Mouse (Mus musculus) hindbrain, postnatal 0 days (tissue): ENCODE results near the gene Rora. TPM values are rescaled to one million over a fixed set of nuclear protein-coding genes. Genes with fewer than 3 reads are reported as not detected.
A peak's percentile ranks its signal among the peaks of the same experiment; 100 is the strongest.

Source experiments
- ATAC-seq: fragments of 200-750 bp; cut with Nextera tagmentation; 2 replicates; pipeline ENCODE4 v1.8.0; 2017; ENCODE audit warnings: mild to moderate bottlenecking, moderate TSS enrichment, moderate library complexity
- DNase-seq: peaks from one replicate; pipeline ENCODE4 v3.0.0-alpha.2; 2015; ENCODE audit warnings: low spot score
- H3K27ac ChIP-seq: fragments of 300-500 bp; sonication (generic); 2 replicates; pipeline ENCODE4 v1.5.1; 2014; ENCODE audit warnings: mild to moderate bottlenecking
- H3K27me3 ChIP-seq: fragments of 300-500 bp; sonication (generic); 2 replicates; pipeline ENCODE4 v1.6.1; 2014; ENCODE audit warnings: low read length, mixed read lengths; ENCODE audit not compliant: insufficient read depth
- H3K36me3 ChIP-seq: fragments of 300-500 bp; sonication (generic); 2 replicates; pipeline ENCODE4 v1.6.1; 2014; ENCODE audit warnings: low read length, mixed read lengths; ENCODE audit not compliant: insufficient read depth
- H3K4me1 ChIP-seq: fragments of 300-500 bp; sonication (generic); 2 replicates; pipeline ENCODE4 v1.6.1; 2014; ENCODE audit warnings: antibody characterized with exemption, low read length, mixed read lengths; ENCODE audit not compliant: insufficient read depth
- H3K4me2 ChIP-seq: fragments of 300-500 bp; sonication (generic); 2 replicates; pipeline ENCODE4 v1.6.1; 2014; ENCODE audit warnings: low read depth, mild to moderate bottlenecking, low read length, moderate library complexity, mixed read lengths
- H3K4me3 ChIP-seq: fragments of 300-500 bp; sonication (generic); 2 replicates; pipeline ENCODE4 v1.5.1; 2014; ENCODE audit warnings: low read length
- H3K9ac ChIP-seq: fragments of 300-500 bp; sonication (generic); replicated peaks from 2 replicates; pipeline ENCODE4 v1.6.1; 2014; ENCODE audit warnings: mild to moderate bottlenecking, low read length, moderate library complexity, mixed read lengths
- H3K9me3 ChIP-seq: fragments of 300-500 bp; sonication (generic); 2 replicates; pipeline ENCODE4 v1.6.1; 2016; ENCODE audit warnings: low read length, mixed read lengths
- CTCF ChIP-seq: IDR thresholded peaks from 2 replicates; pipeline ENCODE4 v1.5.1; 2016; ENCODE audit warnings: antibody characterized with exemption, control low read depth, low read depth
- WGBS: fragments of 180-500 bp; shearing (Covaris S2); extraction: QIAGEN DNeasy Blood & Tissue Kit; methylation state at CpG from one replicate; pipeline ENCODE4 v1.1.7; 2014; 5-methylcytosine and 5-hydroxymethylcytosine counted together
- polyA plus RNA-seq: library from polyadenylated mRNA; unstranded; fragments of >200 nt; fragmentation: Nextera tagmentation; extraction: Ambion mirVana; gene quantifications from 2 replicates; pipeline ENCODE4 v1.2.1, GENCODE M21; 2015
- total RNA-seq: library from RNA; depleted of rRNA; stranded (reverse); fragments of >200 nt; gene quantifications from 2 replicates; pipeline ENCODE4 v1.2.3, GENCODE M21; 2014

The Rora gene
- total and polyA plus RNA-seq, 2 experiments from 2014 or later = 27.5 to 59.4 TPM

DNA sequence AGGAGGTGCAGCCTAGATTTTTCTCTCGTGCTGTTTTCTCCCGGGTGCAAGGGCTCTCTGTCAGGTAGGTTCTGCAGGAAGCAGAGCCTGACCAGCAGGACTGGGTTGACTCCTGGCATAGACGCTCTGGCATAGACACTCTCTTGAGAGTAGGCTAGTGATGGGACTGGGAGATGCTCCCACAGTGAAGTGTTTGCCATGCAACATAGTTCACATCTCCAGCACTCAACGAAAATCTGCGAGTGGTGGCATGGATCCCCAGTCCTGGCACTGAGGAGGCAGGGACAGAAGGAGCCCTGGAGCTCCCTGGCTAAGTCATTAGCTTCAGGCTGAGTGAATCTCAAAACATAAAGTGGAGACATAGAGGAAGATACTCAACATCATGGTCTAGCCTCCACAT lies 483.2 kb downstream of the Rora start:
- Histone ChIP-seq H3K4me1 (peaks cover 8% of the 10 kb centered on the region; the same call in 1 of the 2 replicates), H3K27me3 (no peaks in the 10 kb centered on the region), H3K27ac (no peak overlapping the region), H3K4me2 (no peak overlapping the region), H3K36me3 (no peaks in the 10 kb centered on the region), H3K9me3 (no peaks in the 10 kb centered on the region), H3K9ac (no peak overlapping the region), H3K4me3 (no peak overlapping the region)
- TF ChIP-seq CTCF = no peak
- 79% methylated on average over 5 of the region's 5 CpGs for WGBS
- no peak for ATAC-seq
- DNase-seq = no peak

DNA sequence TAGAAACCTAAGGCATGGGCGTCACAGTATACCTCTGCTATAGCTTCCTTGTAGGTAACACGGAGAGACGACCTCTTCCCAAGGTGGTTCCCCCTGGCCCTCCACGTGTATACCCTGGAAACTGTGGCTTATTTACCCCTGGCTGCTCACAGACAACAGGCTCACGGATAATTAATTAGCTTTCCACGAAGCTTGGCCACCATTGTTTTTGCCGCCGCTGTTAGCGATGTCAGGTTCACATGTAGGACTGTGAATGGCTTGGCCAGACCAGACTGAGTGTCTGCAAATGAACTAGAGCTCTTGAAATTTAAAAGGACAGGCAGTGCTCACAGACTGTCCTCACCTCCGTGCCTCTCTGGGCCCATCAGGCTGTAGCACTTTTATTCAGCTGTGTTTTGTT lies 483.8 kb downstream of the Rora start:
- Histone ChIP-seq H3K4me3 (no peak overlapping the region), H3K4me2 (no peak overlapping the region), H3K27ac (no peak overlapping the region), H3K36me3 (no peaks in the 10 kb centered on the region), H3K4me1 (peaks cover 8% of the 10 kb centered on the region; the same call in 1 of the 2 replicates), H3K9ac (0 out of 2 replicates have a peak overlapping the region, but pooled peaks have one; percentile 9), H3K27me3 (no peaks in the 10 kb centered on the region), H3K9me3 (no peaks in the 10 kb centered on the region)
- ATAC-seq (no peak), DNase-seq (no peak)
- TF ChIP-seq CTCF = no peak
- WGBS = 32% methylated on average over 10 of the region's 10 CpGs

GRCm38 (mm10) chr9:69140144-69140543 lies 486.6 kb downstream of the Rora start:
- DNase-seq (no peak), ATAC-seq (no peak)
- Histone ChIP-seq H3K27ac (no peak overlapping the region), H3K4me3 (no peak overlapping the region), H3K9ac (no peak overlapping the region), H3K4me2 (no peak overlapping the region), H3K9me3 (no peaks in the 10 kb centered on the region), H3K4me1 (peaks cover 8% of the 10 kb centered on the region; the same call in 1 of the 2 replicates), H3K27me3 (no peaks in the 10 kb centered on the region), H3K36me3 (no peaks in the 10 kb centered on the region)
- TF ChIP-seq CTCF = no peak
- 69% methylated on average over 6 of the region's 6 CpGs for WGBS

GRCm38 (mm10) chr9:69141859-69142258 lies 488.3 kb downstream of the Rora start:
- no peak overlapping the region for H3K4me3 ChIP-seq
- 68% methylated on average over 4 of the region's 4 CpGs for WGBS
- ATAC-seq = no peak
- DNase-seq = no peak
- H3K4me1 ChIP-seq = peaks cover 8% of the 10 kb centered on the region; the same call in 1 of the 2 replicates
- H3K27ac ChIP-seq = no peak overlapping the region
- no peaks in the 10 kb centered on the region for H3K36me3 ChIP-seq
- H3K9ac ChIP-seq = no peak overlapping the region
- no peak for TF ChIP-seq CTCF
- H3K9me3 ChIP-seq = no peaks in the 10 kb centered on the region
- H3K27me3 ChIP-seq = no peaks in the 10 kb centered on the region
- H3K4me2 ChIP-seq = no peak overlapping the region

DNA sequence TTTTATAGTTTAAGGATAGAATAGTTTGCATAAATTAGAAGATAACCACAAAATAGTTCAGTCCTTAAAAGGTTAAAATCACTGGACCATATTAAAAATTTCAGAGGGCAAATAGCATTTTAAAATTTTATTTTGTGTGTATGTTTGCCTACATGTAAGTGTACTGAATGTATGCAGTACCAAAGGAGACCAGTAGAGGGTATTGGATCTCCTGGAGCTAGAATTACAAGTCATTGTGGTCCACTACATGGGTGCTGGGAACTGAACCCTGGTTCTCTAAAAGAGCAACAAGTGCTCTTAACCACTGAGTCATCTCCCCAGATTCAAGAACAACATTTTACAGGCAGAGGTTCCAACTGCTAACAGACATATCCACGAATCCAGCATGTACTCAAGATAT lies 493.4 kb downstream of the Rora start:
- no peaks in the 10 kb centered on the region; the same call in 1 of the 2 replicates for H3K4me1 ChIP-seq
- no peak overlapping the region for H3K27ac ChIP-seq
- H3K9me3 ChIP-seq = no peaks in the 10 kb centered on the region
- H3K36me3 ChIP-seq = no peaks in the 10 kb centered on the region
- H3K27me3 ChIP-seq = no peaks in the 10 kb centered on the region
- no peak overlapping the region for H3K9ac ChIP-seq
- 92% methylated on average over 1 of the region's 1 CpGs for WGBS
- no peak overlapping the region for H3K4me2 ChIP-seq
- ATAC-seq (no peak), DNase-seq (no peak)
- 0 out of 2 replicates have a peak, but pooled peaks have one; percentile 9 for TF ChIP-seq CTCF
- no peak overlapping the region for H3K4me3 ChIP-seq

GRCm38 (mm10) chr9:69150224-69150623 lies 496.6 kb downstream of the Rora start:
- Histone ChIP-seq H3K9me3 (no peaks in the 10 kb centered on the region), H3K4me3 (no peak overlapping the region), H3K9ac (no peak overlapping the region), H3K4me2 (no peak overlapping the region), H3K27ac (no peak overlapping the region; the same call in 1 of the 2 replicates), H3K36me3 (no peaks in the 10 kb centered on the region), H3K27me3 (no peaks in the 10 kb centered on the region), H3K4me1 (no peaks in the 10 kb centered on the region; the same call in 1 of the 2 replicates)
- ATAC-seq = peak; percentile 35; the same call in 1 of the 2 replicates
- DNase-seq = peak; percentile 18
- TF ChIP-seq CTCF = no peak
- WGBS = 43% methylated on average over 14 of the region's 14 CpGs

GRCm38 (mm10) chr9:69154684-69155083 lies 501.1 kb downstream of the Rora start:
- 92% methylated on average over 5 of the region's 5 CpGs for WGBS
- no peak for TF ChIP-seq CTCF
- no peaks in the 10 kb centered on the region; the same call in 1 of the 2 replicates for H3K4me1 ChIP-seq
- no peak overlapping the region for H3K27ac ChIP-seq
- H3K9me3 ChIP-seq = no peaks in the 10 kb centered on the region
- no peak for DNase-seq
- no peak overlapping the region for H3K4me2 ChIP-seq
- ATAC-seq = no peak
- H3K27me3 ChIP-seq = no peaks in the 10 kb centered on the region
- no peak overlapping the region for H3K9ac ChIP-seq
- H3K36me3 ChIP-seq = no peaks in the 10 kb centered on the region
- H3K4me3 ChIP-seq = no peak overlapping the region
